Mouse (Mus musculus): ENCODE results near the gene 3110021N24Rik. TPM values are rescaled to one million over a fixed set of nuclear protein-coding genes. Genes with fewer than 3 reads are reported as not detected.

Gene 3110021N24Rik
- polyA plus RNA-seq, 1 experiment from 2014 or later = 1.5 TPM

DNA sequence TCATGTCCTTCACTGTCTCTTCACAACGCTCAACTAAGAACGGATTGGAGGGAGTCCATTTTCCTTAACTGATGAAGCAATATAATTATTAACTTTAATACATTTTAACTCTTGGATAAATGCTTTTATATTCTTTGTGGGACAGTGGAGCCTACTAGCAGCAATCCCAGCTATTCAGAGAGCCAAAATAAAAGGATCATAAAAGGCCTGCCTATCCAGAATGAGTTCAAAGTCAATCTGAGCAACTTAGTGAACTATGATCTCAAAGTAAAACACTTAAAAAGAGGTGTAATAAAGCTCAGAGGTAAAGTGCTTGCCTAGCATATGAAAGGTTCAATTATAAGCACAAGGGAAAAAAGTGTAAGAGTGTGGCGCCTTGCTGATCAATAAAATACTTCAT, 40.1 kb downstream of the 3110021N24Rik start:
- H3K4me1 ChIP-seq = no peaks in the 10 kb centered on the region
- H3K9me3 ChIP-seq = no peaks in the 10 kb centered on the region
- H3K27ac ChIP-seq (replicated peaks) = no peak overlapping the region
- H3K4me2 ChIP-seq (replicated peaks) = no peak overlapping the region
- H3K36me3 ChIP-seq = no peaks in the 10 kb centered on the region
- no peak overlapping the region for H3K4me3 ChIP-seq
- WGBS = 97% methylated on average over 3 of the region's 3 CpGs
- ATAC-seq (ENCODE audit: low FRiP score, low read depth) = no peak
- H3K27me3 ChIP-seq = no peaks in the 10 kb centered on the region
- no peak overlapping the region for H3K9ac ChIP-seq (replicated peaks)

DNA sequence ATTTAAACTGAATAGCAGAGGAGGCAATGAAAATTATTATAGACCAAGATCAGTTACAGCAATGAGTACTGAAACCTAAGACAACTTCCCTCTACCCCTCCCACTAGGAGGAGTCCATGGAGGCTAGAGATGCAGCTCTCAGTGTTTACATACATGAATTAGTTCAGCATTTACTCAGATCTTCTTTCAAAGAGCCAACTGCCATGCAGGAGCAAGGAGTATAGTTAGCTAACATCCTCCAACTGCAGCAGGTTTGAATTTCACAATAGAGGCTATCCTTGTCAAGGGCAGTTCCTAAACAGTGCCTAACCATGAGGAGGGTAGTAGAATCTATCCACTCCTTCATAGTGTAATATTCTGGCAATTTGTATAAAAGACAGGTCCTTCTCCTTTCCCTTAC, 49.1 kb downstream of the 3110021N24Rik start:
- ATAC-seq (ENCODE audit: low FRiP score, low read depth) = no peak
- no peaks in the 10 kb centered on the region for H3K4me1 ChIP-seq
- no peaks in the 10 kb centered on the region for H3K9me3 ChIP-seq
- no peaks in the 10 kb centered on the region for H3K36me3 ChIP-seq
- no peak overlapping the region for H3K4me2 ChIP-seq (replicated peaks)
- H3K9ac ChIP-seq (replicated peaks) = no peak overlapping the region
- no peaks in the 10 kb centered on the region for H3K27me3 ChIP-seq
- H3K4me3 ChIP-seq = no peak overlapping the region
- H3K27ac ChIP-seq (replicated peaks) = no peak overlapping the region

- Histone ChIP-seq H3K4me3 (peak overlapping the region; percentile 85), H3K27ac (replicated peaks) (peak overlapping the region; percentile 96), H3K4me2 (replicated peaks) (peak overlapping the region; percentile 76), H3K36me3 (no peaks in the 10 kb centered on the region), H3K9ac (replicated peaks) (peak overlapping the region; percentile 95), H3K27me3 (peaks cover 13% of the 10 kb centered on the region), H3K4me1 (peaks cover 5% of the 10 kb centered on the region; the same call in 1 of the 2 replicates), H3K9me3 (no peaks in the 10 kb centered on the region)
- WGBS = under 1% methylated on average over 7 of the region's 7 CpGs
- no peak for ATAC-seq (ENCODE audit: low FRiP score, low read depth)
These were observed 60.3 kb downstream of the 3110021N24Rik start for GRCm38 (mm10) chr4:108779763-108780056.

DNA sequence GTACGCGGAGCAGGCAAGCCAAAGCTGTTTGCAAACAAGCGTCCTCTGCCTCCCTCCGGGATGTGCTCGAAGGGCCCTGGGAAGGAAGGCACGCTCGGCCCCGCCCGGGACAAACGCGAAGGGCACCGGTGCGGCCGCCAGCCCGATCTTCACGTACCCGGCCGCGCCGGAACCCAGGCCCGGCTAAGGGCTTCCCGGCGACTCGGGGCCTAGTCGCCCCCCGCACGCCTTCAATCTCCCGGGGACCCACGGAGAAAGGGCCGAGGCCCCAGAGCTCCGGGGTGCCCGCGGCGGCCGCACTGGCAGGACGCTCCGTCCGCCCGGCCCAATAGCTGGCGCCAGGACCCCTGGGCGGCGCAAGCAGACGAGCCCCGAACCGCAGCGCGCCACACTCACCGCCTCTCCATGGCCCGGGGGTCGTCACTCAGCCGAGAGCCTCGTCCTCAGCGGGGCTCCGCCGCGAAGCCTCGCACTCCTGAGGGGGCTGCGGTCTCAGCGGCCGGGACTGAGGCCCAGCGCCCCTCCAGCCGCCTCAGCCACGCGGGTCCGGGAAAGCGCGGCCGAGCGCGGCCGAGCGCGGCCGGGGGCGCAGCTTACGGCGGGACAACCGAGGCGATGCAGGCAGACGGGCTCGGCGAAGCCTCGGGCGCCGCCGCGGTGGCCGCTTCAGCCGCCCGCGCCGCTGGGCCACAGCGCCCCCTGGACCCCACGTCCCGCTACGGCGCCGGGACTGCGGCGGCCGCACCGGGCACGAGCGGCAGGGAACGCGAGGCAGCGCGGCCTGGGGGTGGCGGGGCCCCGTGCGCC, 60.8 kb downstream of the 3110021N24Rik start, which contains the start of gene Zfyve9:
Gene Zfyve9 (minus strand): TSS at position 742 of the 807 bp plus-strand sequence.
- Histone ChIP-seq H3K36me3 (no peaks in the 10 kb centered on the region), H3K27ac (replicated peaks) (peak within 1 kb of the TSS; percentile 96), H3K27me3 (peaks cover 13% of the 10 kb centered on the region), H3K4me2 (replicated peaks) (peak within 1 kb of the TSS; percentile 76), H3K4me3 (peak within 1 kb of the TSS; percentile 85), H3K9ac (replicated peaks) (peak within 1 kb of the TSS; percentile 95), H3K9me3 (no peaks in the 10 kb centered on the region), H3K4me1 (peaks cover 5% of the 10 kb centered on the region; the same call in 1 of the 2 replicates)
- WGBS = under 1% methylated on average over 82 of the region's 111 CpGs
- ATAC-seq (ENCODE audit: low FRiP score, low read depth) = peak; percentile 93

DNA sequence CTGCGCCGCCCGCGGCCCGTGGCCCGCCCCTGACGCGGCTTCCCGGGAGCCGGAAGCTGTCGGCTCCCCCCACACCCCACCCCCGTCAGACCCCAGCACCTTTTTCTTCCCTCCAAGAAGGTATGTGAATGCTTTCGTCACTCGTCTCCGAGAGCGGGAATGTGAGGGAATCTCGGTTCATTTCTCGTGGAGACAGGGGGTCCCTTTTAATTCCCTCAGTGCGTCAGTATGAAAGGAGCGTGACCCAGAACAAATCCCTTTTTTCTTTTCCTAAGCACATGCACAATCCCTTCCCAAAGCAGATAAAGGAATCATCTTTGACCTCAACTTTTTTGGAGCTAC, 61.4 kb downstream of the 3110021N24Rik start:
- peak overlapping the region; percentile 76 for H3K4me2 ChIP-seq (replicated peaks)
- H3K36me3 ChIP-seq = no peaks in the 10 kb centered on the region
- peaks cover 5% of the 10 kb centered on the region; the same call in 1 of the 2 replicates for H3K4me1 ChIP-seq
- H3K27ac ChIP-seq (replicated peaks) = peak overlapping the region; percentile 96
- H3K27me3 ChIP-seq = peaks cover 13% of the 10 kb centered on the region
- WGBS = 2% methylated on average over 17 of the region's 20 CpGs
- peak overlapping the region; percentile 85 for H3K4me3 ChIP-seq
- H3K9me3 ChIP-seq = no peaks in the 10 kb centered on the region
- peak; percentile 55 for ATAC-seq (ENCODE audit: low FRiP score, low read depth)
- H3K9ac ChIP-seq (replicated peaks) = peak overlapping the region; percentile 95

DNA sequence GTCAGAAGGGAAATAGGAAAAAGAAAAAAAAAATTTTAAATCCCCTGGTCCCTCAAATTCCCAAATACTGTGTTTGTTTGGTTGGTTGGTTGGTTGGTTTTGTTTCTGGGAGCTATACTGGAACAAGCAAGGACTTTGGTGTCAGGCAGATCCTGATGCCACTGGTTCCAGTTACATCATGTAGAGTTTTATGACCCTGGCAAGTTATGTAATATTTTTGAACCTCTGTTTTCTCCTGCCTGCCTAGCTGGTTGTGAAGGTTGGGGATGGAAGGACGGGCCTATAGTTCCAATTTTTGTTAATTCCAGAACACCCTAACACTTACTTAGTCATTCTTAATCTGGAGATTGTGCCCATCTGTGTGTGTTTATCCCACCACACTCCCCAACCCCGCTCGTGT, 62.1 kb downstream of the 3110021N24Rik start:
- WGBS = 66% methylated on average over 3 of the region's 3 CpGs
- no peak overlapping the region for H3K9ac ChIP-seq (replicated peaks)
- H3K4me3 ChIP-seq = no peak overlapping the region
- H3K9me3 ChIP-seq = no peaks in the 10 kb centered on the region
- H3K36me3 ChIP-seq = no peaks in the 10 kb centered on the region
- no peak overlapping the region for H3K27ac ChIP-seq (replicated peaks)
- H3K27me3 ChIP-seq = peaks cover 13% of the 10 kb centered on the region
- peaks cover 5% of the 10 kb centered on the region; the same call in 1 of the 2 replicates for H3K4me1 ChIP-seq
- no peak for ATAC-seq (ENCODE audit: low FRiP score, low read depth)
- peak overlapping the region; percentile 76; the same call in 1 of the 2 replicates for H3K4me2 ChIP-seq (replicated peaks)

GRCm38 (mm10) chr4:108782421-108783085, 63.1 kb downstream of the 3110021N24Rik start:
- no peak overlapping the region for H3K4me2 ChIP-seq (replicated peaks)
- no peak overlapping the region for H3K9ac ChIP-seq (replicated peaks)
- H3K36me3 ChIP-seq = no peaks in the 10 kb centered on the region
- no peak for ATAC-seq (ENCODE audit: low FRiP score, low read depth)
- peaks cover 13% of the 10 kb centered on the region for H3K27me3 ChIP-seq
- no peak overlapping the region for H3K4me3 ChIP-seq
- H3K9me3 ChIP-seq = no peaks in the 10 kb centered on the region
- WGBS = 42% methylated on average over 8 of the region's 8 CpGs
- peaks cover 5% of the 10 kb centered on the region; the same call in 1 of the 2 replicates for H3K4me1 ChIP-seq
- no peak overlapping the region for H3K27ac ChIP-seq (replicated peaks)

DNA sequence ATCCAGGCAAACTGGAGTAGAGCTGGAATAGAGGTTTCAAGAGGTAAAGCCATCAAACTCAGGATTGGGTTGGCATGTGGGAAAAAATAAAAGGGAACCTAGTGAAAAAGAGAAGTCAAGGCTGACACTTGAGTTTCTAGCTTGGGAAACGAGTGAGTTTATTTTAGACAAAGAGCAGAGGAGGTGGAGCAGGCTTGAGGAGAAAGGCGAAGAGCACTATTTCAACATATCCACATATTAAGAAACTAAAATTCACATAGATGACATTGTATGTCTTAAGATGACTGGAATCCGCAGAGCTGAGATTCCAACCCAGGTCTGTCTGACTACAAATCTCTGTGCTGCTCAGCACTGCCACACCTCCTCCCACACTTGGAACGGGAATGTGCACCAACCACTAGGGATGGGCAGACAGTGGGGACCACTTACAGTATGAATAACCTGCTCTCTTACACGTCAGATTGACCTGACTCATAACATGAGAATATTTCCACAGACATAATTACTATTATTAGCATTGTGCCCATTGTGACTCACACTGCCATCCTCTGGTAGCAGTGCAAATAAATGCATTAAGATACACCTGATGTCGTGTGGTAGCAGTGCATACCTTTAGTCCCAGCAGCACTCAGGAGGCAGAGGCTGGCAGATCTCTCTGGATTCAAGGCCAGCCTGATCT, 69.9 kb downstream of the 3110021N24Rik start:
- no peaks in the 10 kb centered on the region for H3K4me1 ChIP-seq
- H3K9me3 ChIP-seq = no peaks in the 10 kb centered on the region
- no peak overlapping the region for H3K9ac ChIP-seq (replicated peaks)
- H3K4me3 ChIP-seq = no peak overlapping the region
- H3K27ac ChIP-seq (replicated peaks) = no peak overlapping the region
- no peaks in the 10 kb centered on the region for H3K27me3 ChIP-seq
- ATAC-seq (ENCODE audit: low FRiP score, low read depth) = no peak
- H3K36me3 ChIP-seq = no peaks in the 10 kb centered on the region
- WGBS = 79% methylated on average over 6 of the region's 6 CpGs
- no peak overlapping the region for H3K4me2 ChIP-seq (replicated peaks)

DNA sequence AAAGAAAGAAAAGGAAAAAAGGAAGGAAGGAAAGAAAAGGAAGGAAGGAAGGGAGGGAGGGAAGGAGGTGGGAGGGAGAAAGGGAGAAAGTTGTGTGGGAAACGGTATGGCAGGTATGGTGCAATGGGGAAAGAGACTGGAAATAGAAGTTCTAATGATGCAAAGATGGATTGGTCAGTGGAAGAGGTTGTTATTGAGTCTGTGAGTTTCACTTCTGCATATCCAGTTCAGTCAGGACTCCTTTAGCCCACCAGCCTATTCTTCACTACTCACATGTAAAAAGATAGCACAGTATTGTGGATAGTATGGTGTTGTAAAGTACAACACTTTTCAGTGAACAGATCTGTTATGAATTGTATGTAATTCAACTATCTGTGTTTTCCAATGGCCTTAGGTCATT, 71.1 kb downstream of the 3110021N24Rik start:
- Histone ChIP-seq H3K4me2 (replicated peaks) (no peak overlapping the region), H3K9me3 (no peaks in the 10 kb centered on the region), H3K4me1 (no peaks in the 10 kb centered on the region), H3K36me3 (no peaks in the 10 kb centered on the region), H3K9ac (replicated peaks) (no peak overlapping the region), H3K4me3 (no peak overlapping the region), H3K27ac (replicated peaks) (no peak overlapping the region), H3K27me3 (no peaks in the 10 kb centered on the region)
- no peak for ATAC-seq (ENCODE audit: low FRiP score, low read depth)
- WGBS = 83% methylated on average over 1 of the region's 1 CpGs

DNA sequence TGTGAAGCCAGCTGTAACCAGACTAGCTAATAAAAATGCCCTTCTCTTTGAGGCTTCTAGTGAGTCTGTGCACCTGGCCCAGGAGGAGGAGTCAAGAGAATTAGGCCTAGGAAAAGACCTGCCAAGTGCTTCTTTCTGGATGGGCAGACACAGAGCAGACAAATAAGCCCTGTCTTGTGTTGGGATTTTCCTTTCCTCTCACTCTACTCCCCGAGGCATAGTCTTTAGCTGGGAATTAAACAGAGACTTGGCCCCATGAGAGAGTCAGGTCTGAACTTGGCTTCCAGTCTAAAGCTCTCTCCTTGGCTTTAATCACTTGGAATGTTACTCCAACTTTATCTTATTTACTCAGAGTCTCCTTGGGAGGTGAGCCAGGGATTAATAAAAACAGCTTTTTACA, 74.5 kb downstream of the 3110021N24Rik start:
- H3K9me3 ChIP-seq = no peaks in the 10 kb centered on the region
- H3K4me3 ChIP-seq = no peak overlapping the region
- no peaks in the 10 kb centered on the region for H3K27me3 ChIP-seq
- H3K36me3 ChIP-seq = no peaks in the 10 kb centered on the region
- H3K4me1 ChIP-seq = no peaks in the 10 kb centered on the region
- WGBS = 39% methylated on average over 1 of the region's 1 CpGs
- ATAC-seq (ENCODE audit: low FRiP score, low read depth) = no peak
- no peak overlapping the region for H3K4me2 ChIP-seq (replicated peaks)
- no peak overlapping the region for H3K27ac ChIP-seq (replicated peaks)
- H3K9ac ChIP-seq (replicated peaks) = no peak overlapping the region

GRCm38 (mm10) chr4:108796701-108797100, 77.3 kb downstream of the 3110021N24Rik start:
- Histone ChIP-seq H3K4me2 (replicated peaks) (no peak overlapping the region), H3K27me3 (no peaks in the 10 kb centered on the region), H3K4me1 (no peaks in the 10 kb centered on the region), H3K27ac (replicated peaks) (no peak overlapping the region), H3K4me3 (no peak overlapping the region), H3K9ac (replicated peaks) (no peak overlapping the region), H3K36me3 (no peaks in the 10 kb centered on the region), H3K9me3 (no peaks in the 10 kb centered on the region)
- no peak for ATAC-seq (ENCODE audit: low FRiP score, low read depth)
- 71% methylated on average over 4 of the region's 4 CpGs for WGBS
